In genomic region chr2:170147661-170148153, GRCm38 (mm10) we compare ENCODE assay signal across 8 mouse cellular contexts. TPM values are rescaled to one million over a fixed set of nuclear protein-coding genes. Genes with fewer than 3 reads are reported as not detected.
DNase-seq lines count a peak whose midpoint lies in the region; ATAC-seq and TF ChIP-seq lines count a peak whose summit lies in the region.
"Had no signal": no experiment of that assay in that cellular context is flagged by ENCODE, and none has a peak within 500 bp of the region (broad histone marks: within the 10 kb centered on the region; RNA-seq: fewer than 3 reads in every experiment).

Zfp217 (minus strand) TSS chr2:170148103.

- peak within 1 kb of the TSS; percentile 43 for H3K4me2 ChIP-seq in heart, embryonic 12.5 days
- H3K4me2 ChIP-seq: midbrain, embryonic 12.5 days had no signal

- peak within 1 kb of the TSS; percentile 74 for H3K9ac ChIP-seq in MEL (ENCODE audit: control insufficient read depth, low read depth, low read length, poor library complexity, severe bottlenecking)
- 0 out of 2 replicates have a peak within 1 kb of the TSS, but pooled peaks have one; percentile 11 for H3K9ac ChIP-seq in heart, embryonic 12.5 days
- H3K9ac ChIP-seq: midbrain, embryonic 12.5 days had no signal

- TF ChIP-seq CTCF in MEL (IDR thresholded peaks at IDR 0.05 in 2 of 3, conservative IDR thresholded peaks at IDR 0.05 in 1 of 3; ENCODE audit: control insufficient read depth in 1 of 3, insufficient read depth in 1 of 3, low read depth in 2 of 3, low read length in 3 of 3, poor library complexity in 1 of 3, severe bottlenecking in 1 of 3): no peak
- TF ChIP-seq CTCF in small intestine, adult 2 months (IDR thresholded peaks at IDR 0.05; ENCODE audit: extremely low read depth, insufficient read length, insufficient replicate concordance, low read depth, low read length): no peak
- no peak for TF ChIP-seq CTCF in cerebellum, adult 2 months (IDR thresholded peaks at IDR 0.05; ENCODE audit: borderline replicate concordance, insufficient read depth, low read depth, low read length)

- H3K27me3 ChIP-seq in MEL (ENCODE audit: control insufficient read depth in 1 of 2, insufficient read depth in 2 of 2, low read length in 2 of 2): no peaks in the 10 kb centered on the region
- H3K27me3 ChIP-seq in heart, embryonic 12.5 days (replicated peaks): no peaks in the 10 kb centered on the region
- H3K27me3 ChIP-seq in small intestine, adult 2 months (ENCODE audit: control insufficient read depth, insufficient read depth, low read length): no peaks in the 10 kb centered on the region
- no peaks in the 10 kb centered on the region for H3K27me3 ChIP-seq in cerebellum, adult 2 months (ENCODE audit: control insufficient read depth, insufficient read depth, low read length)

- H3K4me1 ChIP-seq in MEL (ENCODE audit: control insufficient read depth in 1 of 2, insufficient read depth in 2 of 2, low read length in 2 of 2): peaks cover 26 to 33% of the 10 kb centered on the region in 2 experiments
- peaks cover 28% of the 10 kb centered on the region for H3K4me1 ChIP-seq in heart, embryonic 12.5 days (replicated peaks)
- H3K4me1 ChIP-seq in small intestine, adult 2 months (ENCODE audit: control insufficient read depth, insufficient read depth, insufficient read length, low read length): peaks cover 10% of the 10 kb centered on the region; the same call in 1 of the 2 replicates
- H3K4me1 ChIP-seq in cerebellum, adult 2 months (ENCODE audit: control insufficient read depth, insufficient read depth, low read length): no peaks in the 10 kb centered on the region

- no peak for TF ChIP-seq RAD21 in MEL (IDR thresholded peaks at IDR 0.05; ENCODE audit: low read depth, low read length)

- H3K27ac ChIP-seq in MEL (ENCODE audit: control insufficient read depth, low read depth, low read length): peak within 1 kb of the TSS; percentile 87
- peak within 1 kb of the TSS; percentile 77 for H3K27ac ChIP-seq in heart, embryonic 12.5 days (ENCODE audit: poor library complexity, severe bottlenecking)
- H3K27ac ChIP-seq in small intestine, adult 2 months (ENCODE audit: insufficient read depth, low read depth, low read length): peak within 1 kb of the TSS; percentile 81
- no peak within 1 kb of the TSS for H3K27ac ChIP-seq in cerebellum, adult 2 months (ENCODE audit: insufficient read depth, low read length)
- H3K27ac ChIP-seq: midbrain, embryonic 12.5 days had no signal

- TF ChIP-seq EP300 in MEL (IDR thresholded peaks at IDR 0.05; ENCODE audit: low read depth in 1 of 2, low read length in 2 of 2): no peak; a peak in 1 of 4 replicates

- ATAC-seq in heart, embryonic 12.5 days (ENCODE audit: insufficient number of reproducible peaks, low FRiP score): peak; percentile 79

- peaks cover 59% of the 10 kb centered on the region for H3K79me2 ChIP-seq in MEL (ENCODE audit: control insufficient read depth, insufficient read depth, low read length, poor library complexity)

- H3K9me3 ChIP-seq in MEL (replicated peaks; ENCODE audit: insufficient read depth, low read length): no peaks in the 10 kb centered on the region
- no peaks in the 10 kb centered on the region for H3K9me3 ChIP-seq in heart, embryonic 12.5 days (replicated peaks)
- H3K9me3 ChIP-seq: midbrain, embryonic 12.5 days had no signal

- WGBS in heart, embryonic 12.5 days: 39% methylated on average over 14 of the region's 14 CpGs
- WGBS in small intestine, adult 2 months: 17% methylated on average over 14 of the region's 14 CpGs
- WGBS in cerebellum, adult 2 months: 74% methylated on average over 14 of the region's 14 CpGs

- H3K36me3 ChIP-seq in MEL (ENCODE audit: control insufficient read depth in 1 of 2, insufficient read depth in 2 of 2, low read length in 2 of 2): peaks cover 5 to 44% of the 10 kb centered on the region in 2 experiments; a peak in 3 of 4 replicates
- H3K36me3 ChIP-seq in heart, embryonic 12.5 days: no peaks in the 10 kb centered on the region
- H3K36me3 ChIP-seq in small intestine, adult 2 months (ENCODE audit: control insufficient read depth, insufficient read depth, low read length): no peaks in the 10 kb centered on the region
- H3K36me3 ChIP-seq: midbrain, embryonic 12.5 days had no signal

- H3K4me3 ChIP-seq in MEL (ENCODE audit: control insufficient read depth in 1 of 2, insufficient read depth in 1 of 2, low read depth in 2 of 2, low read length in 2 of 2): peak within 1 kb of the TSS; percentile 59 to 64
- H3K4me3 ChIP-seq in heart, embryonic 12.5 days: no peak within 1 kb of the TSS
- no peak within 1 kb of the TSS for H3K4me3 ChIP-seq in small intestine, adult 2 months (ENCODE audit: low read depth, low read length)
- no peak within 1 kb of the TSS for H3K4me3 ChIP-seq in cerebellum, adult 2 months (replicated peaks; ENCODE audit: insufficient read depth, low read depth, low read length)
- H3K4me3 ChIP-seq: midbrain, embryonic 12.5 days had no signal

- TF ChIP-seq POLR2A in MEL (IDR thresholded peaks at IDR 0.05; ENCODE audit: control insufficient read depth in 1 of 2, insufficient read depth in 1 of 2, low read depth in 1 of 2, low read length in 2 of 2, poor library complexity in 1 of 2): no peak
- no peak for TF ChIP-seq POLR2A in small intestine, adult 2 months (IDR thresholded peaks at IDR 0.05; ENCODE audit: low read depth, low read length)
- TF ChIP-seq POLR2A in cerebellum, adult 2 months (IDR thresholded peaks at IDR 0.05; ENCODE audit: borderline replicate concordance, insufficient read depth, low read length): no peak

- peak; percentile 75 for DNase-seq in MEL (ENCODE audit: low read depth, low spot score)
- no peak for DNase-seq in adrenal gland, postnatal 14 days
- DNase-seq in liver: peak; percentile 48
- DNase-seq in spleen, adult 18-20 months: no peak
- DNase-seq in cerebellum, adult 2 months: no peak

TF ChIP-seq in MEL, 35 proteins besides CTCF, POLR2A, EP300 and RAD21:
- TF ChIP-seq CHD1 (IDR thresholded peaks at IDR 0.05; ENCODE audit: low read depth, low read length): no peak
- TF ChIP-seq ZC3H11A (IDR thresholded peaks at IDR 0.05; ENCODE audit: low read depth, low read length): no peak
- TF ChIP-seq HCFC1 (IDR thresholded peaks at IDR 0.05; ENCODE audit: low read depth, low read length): no peak
- TF ChIP-seq ZKSCAN1 (IDR thresholded peaks at IDR 0.05; ENCODE audit: low read depth, low read length): no peak
- TF ChIP-seq ETS1 (IDR thresholded peaks at IDR 0.05; ENCODE audit: low read depth, low read length): 0 out of 2 replicates have a peak, but pooled peaks have one; percentile 8
- TF ChIP-seq GATA1 (IDR thresholded peaks at IDR 0.05; ENCODE audit: low read depth, low read length): peak; percentile 43; the same call in 1 of the 2 replicates
- TF ChIP-seq MXI1 (IDR thresholded peaks at IDR 0.05; ENCODE audit: low read depth, low read length): no peak; the same call in 1 of the 2 replicates
- TF ChIP-seq USF1 (IDR thresholded peaks at IDR 0.05; ENCODE audit: low read depth, low read length): no peak
- TF ChIP-seq NRF1 (IDR thresholded peaks at IDR 0.05; ENCODE audit: insufficient read depth, low read depth, low read length, poor library complexity, severe bottlenecking): peak; percentile 55; the same call in 1 of the 2 replicates
TF ChIP-seq in MEL: peak in this region for 3.

RNA-seq across cellular contexts. Expression of gene Zfp217, which starts in this region (rescaled TPM):
- 21.7 and 29.3 TPM in 2 replicates for total RNA-seq in MEL (2012; rRNA removed)
- polyA plus RNA-seq in MEL (2012; ENCODE audit: insufficient read depth in 1 of 2, insufficient read length in 2 of 2, low read depth in 1 of 2, low replicate concordance in 2 of 2, missing spikeins in 1 of 2): 10 to 100 TPM; 25.5 to 34.9 TPM
- total RNA-seq in adrenal gland, postnatal 14 days (2021): 28.6 and 32.6 TPM in 2 replicates
- 3.5 and 3.7 TPM in 2 replicates for polyA plus RNA-seq in heart, embryonic 12.5 days (2016; fragmentation: Nextera tagmentation; extraction: Ambion mirVana)
- polyA plus RNA-seq in small intestine, adult 2 months (2012; rRNA removed): 5.2 and 10.4 TPM in 2 replicates
- 0.93 and 0.98 TPM in 2 replicates for polyA plus RNA-seq in cerebellum, adult 2 months (2012; rRNA removed)

Comparison
In these comparisons a context has a peak if more than half of its experiments do, and no peak if none do; other contexts are left out.
1. DNase-seq: peak in MEL (single experiment) and liver (single experiment); none in adrenal gland, postnatal 14 days (single experiment), spleen, adult 18-20 months (0 of 2) and cerebellum, adult 2 months (0 of 2).
2. H3K4me3 ChIP-seq: peak in MEL (2 of 2); none in heart, embryonic 12.5 days (single experiment), small intestine, adult 2 months (single experiment) and cerebellum, adult 2 months (single experiment).